Mouse (Mus musculus): ENCODE data around the gene Tbl1x.
"Not testable (repeated sequence)": the region's sequence is repeated elsewhere in the genome, so short reads cannot be mapped to it uniquely, and the experiment has no call there.

Tbl1x gene

DNA sequence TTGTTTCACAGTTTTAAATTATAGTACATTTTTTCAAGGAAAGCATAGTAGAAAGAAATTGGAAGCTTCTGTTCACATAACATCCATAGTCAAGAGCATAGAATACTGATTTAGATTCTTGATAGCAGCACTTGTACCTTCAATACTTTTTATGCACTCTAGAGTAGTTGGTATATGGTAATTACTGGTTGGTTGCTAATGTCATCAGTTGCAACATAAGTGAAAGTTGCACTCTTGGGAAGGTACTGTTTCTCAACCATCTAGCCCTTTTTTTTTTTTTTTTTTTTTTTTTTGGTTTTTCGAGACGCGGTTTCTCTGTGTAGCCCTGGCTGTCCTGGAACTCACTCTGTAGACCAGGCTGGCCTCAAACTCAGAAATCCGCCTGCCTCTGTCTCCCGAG, 20.2 kb downstream of the Tbl1x start:
- ChIA-PET POLR2A (interaction anchor here in 3 of 4 experiments (0.6 to 12.3 kb wide), 7 partner anchors 9 to 268 kb away, joined by 3 to 168 read pairs (median 4); partner anchors contain the start of gene Tbl1x (in 1 of the 3)), CTCF (no interaction called here)

DNA sequence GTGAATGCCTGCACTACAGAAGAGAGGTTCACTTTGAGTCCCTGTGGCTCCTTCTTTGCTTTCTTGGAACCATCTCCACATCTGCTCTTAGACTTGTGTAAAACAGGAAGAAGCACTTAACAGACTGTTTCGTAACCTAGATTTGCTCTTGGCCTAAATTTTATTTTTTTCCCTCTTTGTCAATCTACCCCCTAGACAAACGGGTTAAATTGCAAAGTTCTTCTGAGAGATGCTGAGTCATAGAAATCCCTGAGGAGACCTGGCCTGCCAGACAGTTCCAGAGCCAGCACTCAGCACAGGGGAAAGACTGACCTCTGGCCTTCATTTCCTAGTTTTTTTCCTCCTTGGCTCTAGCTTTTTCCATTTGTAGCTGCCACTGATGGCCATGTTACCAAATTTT, 23.1 kb downstream of the Tbl1x start:
- CTCF ChIA-PET, result no interaction called here
- POLR2A ChIA-PET, result no interaction called here

DNA sequence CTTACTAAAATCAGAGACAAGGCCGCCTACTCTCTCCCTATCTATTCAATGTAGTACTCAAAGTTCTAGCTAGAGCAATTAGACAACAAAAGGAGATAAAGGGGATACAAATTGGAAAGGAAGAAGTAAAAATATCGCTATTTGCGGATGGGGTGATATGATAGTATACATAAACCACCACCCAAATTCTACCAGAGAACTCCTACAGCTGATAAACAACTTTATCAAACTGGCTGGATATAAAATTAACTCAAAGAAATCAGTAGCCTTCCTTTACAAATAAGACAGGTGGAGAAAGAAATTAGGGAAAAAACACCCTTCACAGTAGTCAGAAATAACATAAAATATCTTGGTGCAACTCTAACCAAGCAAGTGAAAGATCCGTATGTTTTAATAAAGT, 29.0 kb downstream of the Tbl1x start:
- POLR2A ChIA-PET, result interaction anchor here in 1 of 4 experiments (2.2 kb wide), 1 partner anchor 9 kb away, joined by 6 read pairs; no protein-coding TSS in a partner anchor
- CTCF ChIA-PET, result not testable (repeated sequence)

DNA sequence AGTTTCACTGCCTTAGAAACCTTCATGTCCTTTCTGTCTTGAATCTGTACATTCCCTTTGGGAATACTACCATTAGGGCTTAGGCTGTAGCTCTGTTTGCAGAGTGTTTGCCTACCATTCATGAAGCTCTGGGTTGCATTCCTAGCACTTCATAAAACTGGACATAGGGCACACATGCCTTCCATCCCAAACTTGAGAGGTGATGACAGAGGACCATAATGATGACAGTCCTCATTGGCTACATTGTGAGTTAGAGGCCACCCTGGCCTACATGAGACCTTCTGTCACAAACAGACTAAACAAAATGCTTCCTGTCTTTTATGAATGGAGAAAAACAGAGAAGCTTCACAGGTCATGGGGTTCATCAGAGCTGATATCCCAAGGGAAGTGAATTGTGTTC, 33.2 kb downstream of the Tbl1x start:
- CTCF ChIA-PET, result no interaction called here
- POLR2A ChIA-PET, result interaction anchor here in 1 of 4 experiments (0.9 to 2.0 kb wide), 4 partner anchors 8 to 25 kb away, joined by 3 to 6 read pairs (median 4); no protein-coding TSS in a partner anchor

DNA sequence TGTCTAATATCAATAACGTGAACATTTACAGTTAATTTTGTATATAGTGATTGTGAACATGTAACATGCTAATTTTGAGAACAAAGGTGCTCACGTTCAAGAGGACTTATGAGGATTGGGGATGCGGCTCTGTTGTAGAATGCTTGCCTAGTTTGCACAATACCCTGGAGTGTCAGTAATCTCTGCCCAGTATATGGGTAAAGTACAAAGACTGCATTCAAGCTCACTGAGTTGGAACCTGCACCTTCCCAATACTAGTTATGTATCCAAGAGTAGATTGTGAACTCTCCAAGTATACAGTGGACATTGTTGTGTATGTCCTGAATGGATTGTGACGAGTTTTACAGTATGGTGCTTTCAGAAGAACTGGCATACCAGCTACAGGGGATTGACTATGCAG, 33.7 kb downstream of the Tbl1x start:
- CTCF ChIA-PET, result no interaction called here
- POLR2A ChIA-PET, result interaction anchor here in 1 of 4 experiments (0.9 to 2.0 kb wide), 3 partner anchors 9 to 24 kb away, joined by 3 to 6 read pairs (median 6); no protein-coding TSS in a partner anchor

DNA sequence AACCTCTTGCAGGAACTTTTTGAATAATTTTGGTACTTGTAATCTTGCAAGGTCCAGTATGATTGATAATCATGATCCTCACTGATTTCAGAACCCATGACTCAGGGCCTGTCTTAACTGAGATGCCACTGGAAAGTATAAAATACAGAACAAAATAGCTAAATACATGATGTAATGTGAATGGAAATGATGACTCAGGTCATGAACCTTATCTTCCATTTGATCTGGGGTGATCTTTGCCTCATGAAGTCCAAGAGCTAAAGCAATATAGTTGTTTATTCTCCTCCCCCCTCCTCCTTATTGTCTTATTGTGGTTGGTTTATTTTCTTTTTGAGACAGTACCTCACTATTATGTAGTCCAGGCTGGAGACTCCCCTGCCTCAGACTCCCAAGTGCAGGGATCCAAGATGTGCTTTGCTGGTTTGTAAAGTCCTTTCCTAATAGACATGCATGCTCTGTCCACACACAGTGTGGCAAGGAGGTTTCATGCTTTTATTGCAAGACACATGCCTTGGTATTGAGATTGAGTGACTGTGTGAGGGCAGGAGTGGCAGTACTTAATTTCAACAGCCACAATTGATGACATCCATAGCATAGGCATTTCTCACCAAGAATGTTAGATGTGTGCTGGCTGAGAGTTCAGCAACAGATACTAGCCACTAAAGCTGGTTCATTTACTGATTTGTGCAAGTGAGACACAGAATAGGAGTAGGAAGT, 34.7 kb downstream of the Tbl1x start:
- ChIA-PET CTCF (no interaction called here), POLR2A (interaction anchor here in 1 of 4 experiments (0.6 to 2.0 kb wide), 2 partner anchors 11 to 23 kb away, joined by 3 to 6 read pairs; no protein-coding TSS in a partner anchor)

DNA sequence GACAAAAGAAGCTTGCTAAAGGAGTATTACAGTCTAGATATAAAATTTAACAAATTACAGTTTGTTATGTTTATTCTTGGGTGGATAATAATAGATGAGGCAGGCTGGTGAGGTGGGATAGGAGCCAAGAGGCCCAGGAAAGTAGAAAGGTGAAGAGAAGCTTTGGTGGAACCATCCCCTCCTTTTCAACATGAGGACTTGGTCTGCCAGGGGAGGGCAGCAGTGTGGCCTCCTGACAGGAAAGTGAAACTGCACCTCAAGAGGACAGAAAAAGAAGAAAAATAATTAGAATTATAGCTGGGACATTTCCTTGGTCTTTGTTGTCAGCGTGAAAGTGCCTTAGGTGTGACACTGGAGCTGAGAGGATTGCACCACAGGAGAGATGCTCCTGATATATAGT, 35.6 kb downstream of the Tbl1x start:
- ChIA-PET POLR2A (interaction anchor here in 2 of 4 experiments (0.6 to 0.9 kb wide), 3 partner anchors 10 to 113 kb away, joined by 3 to 6 read pairs (median 6); no protein-coding TSS in a partner anchor), CTCF (interaction anchor here in 1 of 4 experiments (0.9 kb wide), 1 partner anchor 22 kb away, joined by 3 read pairs; no protein-coding TSS in a partner anchor)

DNA sequence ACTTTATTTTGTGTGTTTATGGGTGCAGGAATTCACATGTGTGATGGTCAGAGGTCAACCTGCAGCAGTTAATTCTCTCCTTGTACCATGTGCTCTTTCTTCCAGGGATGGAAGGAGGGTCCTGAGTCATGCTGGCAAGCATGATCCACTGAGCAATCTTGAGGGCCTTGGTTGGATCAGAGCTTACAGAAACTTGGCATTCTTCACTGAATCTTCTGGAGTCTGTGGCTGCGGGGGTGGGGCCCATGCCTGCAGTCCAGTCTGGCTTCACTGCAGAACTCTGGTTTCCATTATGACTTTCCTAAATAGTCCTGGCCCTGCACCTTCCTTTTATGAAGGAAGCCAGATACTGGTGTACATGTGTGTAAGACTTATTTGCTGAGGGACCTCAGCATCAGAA, 38.1 kb downstream of the Tbl1x start:
- ChIA-PET POLR2A (interaction anchor here in 1 of 4 experiments (1.7 kb wide), 1 partner anchor 10 kb away, joined by 4 read pairs; no protein-coding TSS in a partner anchor), CTCF (no interaction called here)

DNA sequence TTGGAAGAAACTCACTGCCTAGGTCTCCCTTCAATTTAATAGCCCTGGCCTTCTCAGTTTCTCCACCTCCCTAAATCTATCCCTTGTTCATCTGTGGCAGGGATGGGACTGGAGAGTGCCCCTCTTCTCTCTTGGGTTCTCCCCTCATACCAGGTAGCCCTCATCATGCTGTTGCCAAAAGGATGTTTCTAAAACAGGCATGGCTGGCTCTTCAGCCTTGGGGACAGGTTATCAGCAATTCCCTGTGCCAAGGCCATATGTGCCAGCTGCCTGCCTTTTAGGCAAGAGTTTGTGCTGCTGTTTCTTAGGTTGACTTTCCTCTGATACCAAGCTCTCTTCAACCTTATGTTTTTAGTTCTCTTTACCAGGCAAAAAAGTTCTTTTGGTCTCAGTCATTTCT, 39.6 kb downstream of the Tbl1x start:
- ChIA-PET CTCF (no interaction called here), POLR2A (interaction anchor here in 1 of 4 experiments (0.6 kb wide), 1 partner anchor 83 kb away, joined by 4 read pairs; no protein-coding TSS in a partner anchor)

DNA sequence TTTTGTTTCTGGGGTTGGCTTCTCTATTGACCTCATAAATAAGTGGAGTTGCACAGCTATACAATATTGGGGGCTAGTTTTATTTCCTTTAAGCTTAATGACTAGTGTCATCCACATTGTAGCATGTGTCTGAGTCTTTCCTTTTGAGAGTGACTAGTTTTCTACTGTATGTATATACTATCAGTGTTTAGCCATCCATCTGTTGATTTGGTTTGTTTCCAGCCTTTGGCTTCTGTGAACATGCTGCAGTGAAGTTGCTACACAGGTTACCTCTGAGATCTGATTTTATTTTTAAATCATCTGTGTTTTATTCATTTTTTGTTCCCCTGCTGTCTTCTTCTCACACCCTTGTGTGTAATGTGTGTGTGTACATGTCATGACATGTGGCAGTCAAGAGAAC, 40.5 kb downstream of the Tbl1x start:
- ChIA-PET POLR2A (interaction anchor here in 1 of 4 experiments (1.4 to 2.6 kb wide), 2 partner anchors 8 to 16 kb away, joined by 3 to 9 read pairs; no protein-coding TSS in a partner anchor), CTCF (no interaction called here)

DNA sequence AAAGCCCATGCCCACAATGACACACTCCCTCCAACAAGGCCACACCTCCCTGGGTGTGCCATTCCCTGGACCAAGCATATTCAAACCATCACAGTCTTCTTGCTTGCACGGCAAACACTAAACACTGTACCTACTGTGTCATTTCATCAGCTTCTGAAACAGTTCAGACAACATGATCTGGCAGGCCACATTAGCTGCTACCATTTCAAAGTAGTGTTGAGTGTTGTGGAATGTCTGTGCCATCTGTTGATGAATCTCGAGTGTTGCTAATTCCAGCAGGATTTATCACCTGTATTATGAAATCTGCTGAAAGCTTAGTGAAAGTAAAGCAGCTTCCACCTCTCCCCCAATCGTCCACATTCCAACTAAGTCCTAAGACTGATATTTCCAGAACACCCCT, 41.3 kb downstream of the Tbl1x start:
- CTCF ChIA-PET, result no interaction called here
- POLR2A ChIA-PET, result interaction anchor here in 1 of 4 experiments (1.4 to 2.6 kb wide), 2 partner anchors 9 to 16 kb away, joined by 3 to 9 read pairs; no protein-coding TSS in a partner anchor

DNA sequence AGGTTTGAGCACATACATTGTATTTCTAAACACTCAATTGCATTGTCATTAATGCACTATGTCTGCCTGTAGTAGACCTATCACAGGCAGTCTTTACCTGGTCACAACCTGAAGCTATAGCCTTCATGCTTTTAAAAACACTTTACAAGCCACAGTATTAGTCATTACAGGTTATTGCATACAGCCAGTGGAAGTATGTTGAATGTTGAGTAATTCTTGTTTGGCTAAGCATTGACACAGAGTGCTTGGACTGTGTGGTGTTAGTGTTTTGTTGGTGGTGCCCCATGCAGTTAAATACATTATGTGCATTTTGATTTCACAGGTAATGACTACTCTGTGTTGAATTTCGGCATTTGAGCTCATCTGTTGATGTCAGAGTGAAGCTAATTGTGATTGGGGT, 45.2 kb downstream of the Tbl1x start:
- POLR2A ChIA-PET, result interaction anchor here in 1 of 4 experiments (0.8 to 2.1 kb wide), 6 partner anchors 9 to 46 kb away, joined by 3 to 12 read pairs (median 4); partner anchors contain the start of gene Tbl1x

DNA sequence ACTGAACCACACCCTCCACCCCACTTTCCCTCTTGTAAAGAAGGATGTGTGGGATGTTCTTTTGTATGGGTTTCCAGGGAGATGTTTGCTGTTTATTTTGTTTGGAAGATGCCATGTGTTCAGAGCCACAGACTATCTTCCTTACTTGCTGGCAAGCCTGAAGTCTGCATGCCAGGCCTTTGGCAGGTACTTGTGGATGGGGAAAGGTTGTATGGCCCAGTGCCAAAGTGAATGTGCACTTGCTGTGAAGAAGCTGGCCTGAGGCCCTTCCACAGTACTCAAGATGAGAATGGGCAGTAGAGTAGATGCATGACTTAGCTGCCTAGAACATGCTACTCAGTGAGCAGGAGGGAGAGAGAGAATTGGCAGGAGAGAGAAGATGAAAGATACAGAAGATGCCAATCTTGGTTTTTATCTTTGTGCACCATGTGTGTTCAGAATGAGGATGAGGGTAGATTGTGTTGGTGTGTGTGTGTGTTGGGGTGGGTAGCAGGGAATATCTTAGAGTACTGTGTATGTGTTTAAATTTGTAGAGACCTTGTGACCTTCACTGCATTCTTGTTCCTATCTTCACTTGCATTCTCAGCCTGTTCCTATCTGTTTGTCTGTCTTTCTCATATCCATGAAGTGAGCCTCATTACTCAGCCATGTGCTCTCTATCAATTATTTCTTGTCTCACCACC, 48.5 kb downstream of the Tbl1x start:
- POLR2A ChIA-PET, result interaction anchor here in 2 of 4 experiments (0.6 to 1.6 kb wide), 6 partner anchors 9 to 50 kb away, joined by 3 to 6 read pairs (median 4); partner anchors contain the start of gene Tbl1x (in 1 of the 2)
- CTCF ChIA-PET, result no interaction called here

More for the DNA sequence above, 45.2 kb downstream of the Tbl1x start:
- CTCF ChIA-PET, result no interaction called here

DNA sequence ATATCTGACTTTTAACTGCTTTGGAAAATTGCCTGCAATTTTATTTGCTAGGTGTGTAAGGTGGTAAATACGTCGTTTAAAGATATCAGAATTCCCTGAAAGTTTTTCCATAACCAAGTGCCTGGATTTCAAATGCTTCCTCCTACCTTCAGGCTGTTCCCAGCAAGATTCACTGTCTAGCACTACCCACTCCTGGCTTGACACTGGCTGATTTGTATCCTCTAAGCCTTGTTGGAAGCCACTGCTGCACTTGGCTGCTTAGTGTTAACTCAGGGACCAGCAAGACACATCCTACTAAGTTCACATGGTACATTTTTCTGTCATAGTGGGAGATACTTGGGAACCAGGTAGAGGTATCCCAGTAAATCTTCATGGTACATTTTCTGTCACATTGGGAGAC, 52.8 kb downstream of the Tbl1x start:
- POLR2A ChIA-PET, result no interaction called here
- CTCF ChIA-PET, result no interaction called here

DNA sequence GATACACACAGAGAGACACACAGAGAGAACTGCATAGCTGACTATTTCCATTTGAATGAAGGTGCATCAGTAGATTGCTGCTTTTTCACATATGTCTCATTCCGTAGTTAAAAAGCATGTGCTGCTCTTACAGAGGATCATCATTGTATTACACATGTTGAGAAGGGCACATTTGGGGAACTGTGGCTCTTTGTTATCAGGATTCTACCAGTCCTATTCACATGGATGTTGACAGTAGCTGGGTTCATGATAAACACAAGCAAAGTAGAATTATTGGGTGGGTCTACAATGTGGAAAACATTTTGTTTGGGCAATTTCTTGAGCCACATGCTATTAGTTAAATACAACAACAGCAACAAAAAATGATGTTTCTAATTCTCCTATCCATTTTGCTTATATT, 55.9 kb downstream of the Tbl1x start:
- POLR2A ChIA-PET, result interaction anchor here in 2 of 4 experiments (0.5 to 4.1 kb wide), 13 partner anchors 11 to 134 kb away, joined by 4 to 27 read pairs (median 5); partner anchors contain the start of gene Tbl1x (in 2 of the 2)
- CTCF ChIA-PET, result interaction anchor here in 1 of 4 experiments (0.6 kb wide), 1 partner anchor 42 kb away, joined by 4 read pairs; no protein-coding TSS in a partner anchor

DNA sequence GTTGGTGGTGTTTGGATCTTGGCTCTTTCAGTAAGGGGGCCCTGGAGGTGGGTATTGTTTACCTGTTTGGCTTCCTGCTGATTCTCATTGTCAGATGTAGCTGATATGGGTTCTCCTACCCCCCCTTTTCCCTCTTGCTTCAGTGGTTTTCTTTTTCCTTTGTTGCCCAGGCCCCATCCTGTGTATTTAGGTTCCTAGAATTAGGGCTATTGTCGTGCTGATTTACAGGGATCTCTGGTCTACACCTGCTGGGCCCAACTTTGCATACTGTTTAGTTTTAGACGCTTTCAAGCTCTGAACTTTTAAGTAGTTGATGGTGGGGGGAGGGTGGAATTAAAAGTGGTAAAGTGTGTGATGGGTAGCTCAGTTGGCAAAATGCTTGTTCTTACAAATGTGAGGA, 57.2 kb downstream of the Tbl1x start:
- POLR2A ChIA-PET, result interaction anchor here (0.9 to 4.1 kb wide), 29 partner anchors 9 to 141 kb away, joined by 3 to 27 read pairs (median 6); partner anchors contain the start of gene Tbl1x (in 4 of the 4)
- CTCF ChIA-PET, result interaction anchor here in 1 of 4 experiments (1.3 kb wide), 1 partner anchor 21 kb away, joined by 3 read pairs; no protein-coding TSS in a partner anchor

DNA sequence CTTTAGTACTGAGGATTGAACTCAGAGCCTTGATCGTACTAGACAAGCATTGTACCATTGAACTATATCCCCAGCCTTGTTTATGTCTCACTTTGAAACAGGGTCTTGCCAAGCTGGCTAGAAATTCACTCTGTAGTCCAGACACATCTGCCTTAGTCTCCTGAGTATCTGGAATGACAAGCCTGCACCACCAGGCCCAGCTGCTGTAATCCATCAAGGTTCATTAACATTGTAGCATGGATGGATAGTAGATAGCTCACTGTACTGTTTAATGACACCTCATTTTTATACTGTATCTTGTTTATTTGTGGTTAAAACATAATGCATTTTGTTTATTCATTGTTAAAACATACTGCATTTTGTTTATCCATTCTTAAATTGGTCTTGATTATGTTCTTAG, 62.9 kb downstream of the Tbl1x start:
- CTCF ChIA-PET, result no interaction called here
- POLR2A ChIA-PET, result interaction anchor here in 1 of 4 experiments (1.0 to 1.7 kb wide), 2 partner anchors 48 to 55 kb away, joined by 3 to 4 read pairs; no protein-coding TSS in a partner anchor

DNA sequence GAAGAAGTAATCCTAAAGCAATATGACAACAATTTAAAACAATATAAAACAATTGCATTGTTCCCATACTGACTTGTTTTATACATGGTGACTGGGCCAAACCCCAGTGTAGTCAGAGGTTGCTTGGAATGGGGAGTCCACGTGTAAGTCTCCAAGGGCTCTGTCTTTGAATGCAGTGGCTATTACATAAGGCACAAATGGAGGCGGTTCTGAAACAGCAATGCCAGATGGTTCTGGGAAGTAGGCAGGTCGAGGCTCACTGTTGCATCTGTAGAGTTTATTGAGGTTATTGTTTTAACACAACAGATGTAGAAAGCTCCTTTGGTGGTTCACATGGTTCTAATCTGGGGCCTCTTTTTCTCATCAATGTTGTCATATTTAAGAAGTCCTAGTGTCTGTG, 66.3 kb downstream of the Tbl1x start:
- POLR2A ChIA-PET, result interaction anchor here in 1 of 4 experiments (1.0 to 1.5 kb wide), 3 partner anchors 21 to 67 kb away, joined by 3 to 4 read pairs (median 3); no protein-coding TSS in a partner anchor
- CTCF ChIA-PET, result no interaction called here

DNA sequence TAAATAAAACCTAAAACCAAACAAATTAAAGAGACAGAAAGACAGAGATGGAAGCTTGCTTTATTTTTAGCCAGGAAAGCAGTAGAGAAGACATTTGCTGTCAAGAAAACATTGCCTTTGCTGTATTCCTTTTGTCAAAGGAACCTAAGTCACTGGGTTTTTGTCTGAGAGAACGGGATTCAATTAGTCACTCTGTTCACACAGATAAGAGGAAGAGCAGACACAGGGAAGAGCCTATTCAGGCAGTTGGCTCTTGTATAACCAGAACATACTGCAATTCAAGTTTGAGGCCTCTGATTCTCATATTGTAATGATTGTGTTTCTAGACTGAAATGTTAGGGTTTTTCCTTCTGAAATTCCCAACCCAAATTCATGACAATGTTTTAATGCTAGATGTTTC, 67.4 kb downstream of the Tbl1x start:
- CTCF ChIA-PET, result no interaction called here
- POLR2A ChIA-PET, result interaction anchor here in 1 of 4 experiments (1.5 kb wide), 1 partner anchor 11 kb away, joined by 3 read pairs; no protein-coding TSS in a partner anchor
